Mouse (Mus musculus) adrenal gland, adult 18-20 months (tissue): ENCODE data around the gene AA792892. TPM values are rescaled to one million over a fixed set of nuclear protein-coding genes. Genes with fewer than 3 reads are reported as not detected.
"Not testable (repeated sequence)": the region's sequence is repeated elsewhere in the genome, so short reads cannot be mapped to it uniquely, and the experiment has no call there.

Experiments used
- DNase-seq, 2 experiments: peaks; one replicate each; pipeline ENCODE4 v3.0.0; 2021 to 2022; ENCODE audit warnings: low spot score in 2 of 2
- long read RNA-seq, 2 experiments: library from polyadenylated mRNA; stranded (forward); transcript quantifications; one replicate each; pipeline ENCODE4 v2.0.0; 2021
- total RNA-seq, 2 experiments: library from RNA; stranded (reverse); gene quantifications; 1 replicate in 1 of 2; 2 replicates in 1 of 2; pipeline ENCODE4 v1.2.3; 2021

AA792892 gene
- not detected for total RNA-seq
- long read RNA-seq, experiment 1, result 0 reads
- long read RNA-seq, experiment 2, result 0 reads

DNA sequence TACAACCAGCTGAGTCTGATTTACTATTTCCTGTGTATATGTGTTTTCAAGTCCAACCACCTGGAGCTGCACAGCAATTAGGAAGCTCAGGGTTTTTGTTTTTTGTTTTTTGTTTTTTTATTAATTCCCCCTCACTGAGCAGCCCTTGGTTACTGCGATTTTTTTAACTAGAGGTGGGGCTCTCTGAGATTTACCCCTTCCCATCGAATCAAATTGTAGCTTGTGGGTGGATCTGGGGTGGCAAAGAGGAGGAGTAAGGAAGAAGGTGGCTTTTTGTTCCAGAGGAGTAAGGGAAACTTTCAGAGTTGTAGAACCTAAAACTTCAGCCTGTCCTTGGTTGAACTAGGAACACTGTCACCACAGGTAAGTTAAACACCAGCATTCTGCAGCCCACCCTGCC, at the start of gene AA792892:
AA792892 (plus strand) TSS at position 301 of the 400 bp plus-strand sequence.
- not testable (repeated sequence) for DNase-seq

DNA sequence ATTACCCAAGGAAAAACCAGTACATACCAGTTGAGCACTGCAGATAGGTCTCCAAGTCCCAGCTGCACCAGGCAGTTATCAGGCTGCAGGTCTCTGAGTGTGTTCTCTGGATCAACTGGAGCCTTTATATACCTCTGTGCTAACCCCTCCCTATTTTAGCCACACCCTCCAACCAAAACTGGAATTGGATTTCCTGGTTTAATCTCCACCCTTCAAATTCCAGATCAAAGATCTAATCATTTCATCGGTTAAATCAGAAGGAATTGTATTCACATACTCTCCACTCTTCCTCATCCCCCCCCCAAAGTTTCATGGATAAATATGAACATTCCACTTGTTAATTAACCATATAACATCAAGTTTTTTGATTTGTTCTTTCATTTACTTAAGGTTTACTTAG, 32.9 kb upstream of the AA792892 start, which contains the start of gene A430089I19Rik:
A430089I19Rik (minus strand) TSS at position 101 of the 400 bp plus-strand sequence.
- DNase-seq, result not testable (repeated sequence)

DNA sequence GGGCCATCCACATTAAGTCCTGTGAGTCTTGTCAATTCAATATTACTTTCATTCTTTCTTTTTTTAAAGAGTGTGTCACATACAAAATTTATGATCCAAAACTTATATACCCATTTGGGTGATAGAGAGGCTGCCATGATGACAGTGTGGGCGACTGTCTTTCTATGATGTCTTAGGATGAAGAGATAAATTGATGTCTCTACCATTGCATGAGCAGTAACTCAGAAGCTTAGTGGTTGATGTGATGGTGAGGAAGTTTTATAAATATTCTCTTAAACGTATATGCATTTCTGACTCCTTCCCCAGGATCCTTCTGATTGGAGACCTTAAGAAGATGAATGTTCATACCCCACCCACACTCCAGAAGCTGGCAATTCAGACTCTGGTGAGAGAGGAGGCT, 25.4 kb upstream of the AA792892 start, which contains the start of gene Gm6502:
Gm6502 (plus strand) TSS at position 301 of the 400 bp plus-strand sequence.
- not testable (repeated sequence) for DNase-seq

Other genes with a start within 250 kb of the AA792892 start
- not detected for gene Gm3106, start 121.7 kb upstream of the AA792892 start, total RNA-seq
- gene A430089I19Rik, start 33.0 kb upstream of the AA792892 start, total RNA-seq, result not detected
- not detected for gene Gm6502, start 25.3 kb upstream of the AA792892 start, total RNA-seq
- gene Gm7682, start 106.0 kb downstream of the AA792892 start, total RNA-seq, result not detected
- gene Gm3139, start 186.5 kb downstream of the AA792892 start, total RNA-seq, result not detected